Mouse (Mus musculus) E14TG2a.4 (cell line): Measurements from ENCODE around the gene Cwh43.

Experiments
- CTCF ChIP-seq: conservative IDR thresholded peaks from 2 replicates; pipeline ENCODE4 v1.5.1; 2014; ENCODE audit warnings: low read length
- NANOG ChIP-seq: IDR thresholded peaks from 2 replicates; pipeline ENCODE4 v1.6.1; 2014; ENCODE audit warnings: borderline replicate concordance, low read length, mixed read lengths

DNA sequence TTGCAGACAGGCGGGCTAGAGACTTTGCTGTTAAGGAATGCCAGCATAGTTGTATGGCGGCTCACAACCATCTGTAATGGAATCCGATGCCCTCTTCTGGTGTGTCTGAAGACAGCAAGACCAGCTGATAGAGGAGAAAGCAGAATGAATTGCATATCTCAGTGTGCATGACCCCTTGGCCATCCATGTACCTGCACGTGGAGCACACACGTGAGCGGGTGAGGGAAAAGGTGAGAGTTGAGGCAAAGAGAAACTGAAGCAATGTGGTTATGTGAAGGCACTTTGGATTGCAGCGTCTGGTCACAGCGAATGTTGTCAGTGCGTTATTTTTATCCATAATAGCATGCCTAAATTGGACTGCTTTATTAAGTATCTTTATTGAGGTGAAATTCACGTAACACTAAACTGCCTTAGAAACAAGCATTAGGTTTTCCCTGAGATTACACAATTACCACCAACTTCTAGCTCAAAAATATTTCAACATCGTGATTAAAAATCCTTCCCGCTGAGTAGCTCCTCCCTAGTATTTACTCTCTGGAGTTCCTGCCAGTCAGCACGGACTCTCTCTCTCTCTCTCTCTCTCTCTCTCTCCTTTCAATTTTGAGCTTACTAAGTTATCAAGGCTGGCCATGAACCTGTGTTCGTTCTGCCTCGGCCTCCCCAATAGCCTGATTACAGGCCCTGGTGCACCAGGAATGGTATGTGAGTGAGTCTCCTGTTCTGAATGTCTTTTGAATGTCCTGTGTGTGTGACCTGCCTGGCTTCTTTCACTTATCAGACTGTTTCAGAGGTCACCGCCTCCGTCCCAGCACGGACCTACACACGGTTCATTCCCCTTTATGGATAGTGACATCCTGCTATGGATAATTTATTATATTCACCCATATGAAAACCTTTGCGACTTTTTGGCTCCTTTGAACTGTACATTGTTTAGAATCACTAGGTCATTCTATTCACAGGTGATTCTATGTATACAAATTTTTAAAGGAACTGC is 68.8 kb downstream of the Cwh43 start:
- TF ChIP-seq NANOG (no peak), CTCF (no peak)
